Mouse (Mus musculus): ENCODE measurements around the gene Gucy2d. TPM values are rescaled to one million over a fixed set of nuclear protein-coding genes. Genes with fewer than 3 reads are reported as not detected.

The Gucy2d gene
- polyA plus RNA-seq, 1 experiment from 2014 or later = 2.2 TPM

DNA sequence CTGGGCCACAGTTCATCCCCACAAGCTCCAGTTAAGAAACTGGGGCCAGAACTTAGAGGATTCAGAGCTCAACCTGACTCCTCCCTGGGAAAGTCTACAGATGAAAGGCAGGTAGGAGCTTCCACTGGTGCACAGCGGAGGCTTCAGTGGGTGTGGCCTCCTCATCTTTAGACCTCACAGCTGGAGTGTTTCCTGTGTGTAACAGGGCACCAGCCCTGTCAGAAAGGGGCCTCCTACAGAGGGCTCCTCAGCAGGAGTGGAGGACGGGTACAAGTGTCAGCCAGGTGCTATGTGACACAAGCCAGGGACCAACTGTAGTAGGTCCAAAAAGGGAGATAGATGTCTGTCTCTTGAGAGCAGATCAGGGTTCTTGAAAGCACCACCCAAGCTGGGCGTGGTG, 73.0 kb downstream of the Gucy2d start:
- WGBS = 72% methylated on average over 3 of the region's 3 CpGs
- Histone ChIP-seq H3K4me3 (ENCODE audit: low read length) (no peak overlapping the region), H3K9ac (ENCODE audit: low read depth, low read length) (no peak overlapping the region), H3K27ac (ENCODE audit: low read length) (no peak overlapping the region), H3K4me1 (ENCODE audit: control insufficient read depth, insufficient read depth, low read length) (0 out of 2 replicates have a peak, but pooled peaks cover 5% of the 10 kb centered on the region), H3K4me2 (ENCODE audit: low read depth, low read length) (no peak overlapping the region), H3K27me3 (replicated peaks; ENCODE audit: control insufficient read depth, insufficient read depth, low read length) (no peaks in the 10 kb centered on the region), H3K36me3 (ENCODE audit: control insufficient read depth, insufficient read depth, low read length) (no peaks in the 10 kb centered on the region), H3K9me3 (ENCODE audit: control insufficient read depth, low read length) (no peaks in the 10 kb centered on the region)
- ATAC-seq = no peak

DNA sequence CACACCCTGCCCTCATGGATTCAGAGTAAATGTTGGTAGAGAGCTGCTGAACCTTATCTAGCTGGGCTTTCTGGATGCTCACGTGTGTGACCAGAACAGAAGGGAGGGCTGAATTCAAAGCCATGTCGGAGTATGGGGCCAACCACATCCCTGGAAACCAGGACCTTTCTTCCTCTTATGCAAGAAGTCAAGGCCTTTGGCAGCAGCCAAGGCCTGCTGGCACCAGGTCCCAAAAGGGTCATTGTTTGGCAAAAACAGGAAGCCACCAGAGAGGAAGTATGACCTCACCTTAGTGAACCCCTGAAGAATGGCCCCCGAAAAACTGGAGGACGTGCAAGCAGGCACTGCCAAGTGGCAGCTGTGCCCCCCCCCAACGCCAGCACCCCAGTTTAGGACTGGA, 82.4 kb downstream of the Gucy2d start:
- WGBS = 78% methylated on average over 5 of the region's 5 CpGs

DNA sequence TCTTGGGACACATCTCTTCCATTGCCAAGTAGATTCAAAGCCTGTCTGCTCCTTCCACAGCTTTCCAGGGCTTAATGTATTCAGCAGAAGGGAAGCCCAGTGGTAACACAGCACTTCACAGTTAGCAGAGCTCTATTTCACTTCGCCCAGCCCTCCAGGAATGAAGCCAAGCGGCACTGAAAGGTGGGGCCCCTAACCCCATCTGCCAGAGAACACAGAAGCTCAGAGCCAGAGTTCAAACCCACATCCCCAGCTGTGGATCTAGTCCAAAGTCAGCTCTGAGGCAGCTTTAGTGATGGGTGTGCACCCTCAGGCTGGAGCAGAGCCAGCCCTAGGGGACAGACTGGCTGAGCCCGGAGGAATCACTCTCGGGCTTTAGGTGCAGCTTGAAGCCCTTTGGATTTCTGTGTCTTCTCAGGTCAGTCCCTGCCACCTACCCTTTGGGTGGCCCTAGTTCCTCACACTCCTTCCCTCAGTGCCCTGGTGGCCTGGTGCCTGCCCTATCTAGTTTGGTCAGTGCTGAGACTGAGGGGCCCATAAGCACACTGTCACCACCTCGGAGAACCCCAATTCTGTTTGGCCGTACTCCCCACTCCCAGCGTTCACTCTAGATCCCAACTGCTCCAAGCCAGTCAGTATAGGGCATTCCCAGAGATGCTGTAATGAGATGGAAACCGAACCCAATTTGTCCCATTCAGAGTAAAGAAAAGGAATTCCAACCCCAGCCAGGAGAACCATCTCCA, 83.0 kb downstream of the Gucy2d start:
- no peaks in the 10 kb centered on the region for H3K27me3 ChIP-seq (replicated peaks; ENCODE audit: control insufficient read depth, insufficient read depth, low read length)
- peak; percentile 36 for ATAC-seq
- no peaks in the 10 kb centered on the region for H3K9me3 ChIP-seq (ENCODE audit: control insufficient read depth, low read length)
- peaks cover 27% of the 10 kb centered on the region for H3K4me1 ChIP-seq (ENCODE audit: control insufficient read depth, insufficient read depth, low read length)
- no peaks in the 10 kb centered on the region for H3K36me3 ChIP-seq (ENCODE audit: control insufficient read depth, insufficient read depth, low read length)
- H3K9ac ChIP-seq (ENCODE audit: low read depth, low read length) = no peak overlapping the region
- no peak overlapping the region for H3K4me3 ChIP-seq (ENCODE audit: low read length)
- 70% methylated on average over 8 of the region's 8 CpGs for WGBS
- H3K27ac ChIP-seq (ENCODE audit: low read length) = peak overlapping the region; percentile 75
- no peak overlapping the region for H3K4me2 ChIP-seq (ENCODE audit: low read depth, low read length)

More for the DNA sequence above, 82.4 kb downstream of the Gucy2d start:
- Histone ChIP-seq H3K4me2 (ENCODE audit: low read depth, low read length) (no peak overlapping the region), H3K4me3 (ENCODE audit: low read length) (no peak overlapping the region), H3K27ac (ENCODE audit: low read length) (peak overlapping the region; percentile 75; the same call in 1 of the 2 replicates), H3K9ac (ENCODE audit: low read depth, low read length) (no peak overlapping the region), H3K4me1 (ENCODE audit: control insufficient read depth, insufficient read depth, low read length) (peaks cover 27% of the 10 kb centered on the region), H3K9me3 (ENCODE audit: control insufficient read depth, low read length) (no peaks in the 10 kb centered on the region), H3K36me3 (ENCODE audit: control insufficient read depth, insufficient read depth, low read length) (no peaks in the 10 kb centered on the region), H3K27me3 (replicated peaks; ENCODE audit: control insufficient read depth, insufficient read depth, low read length) (no peaks in the 10 kb centered on the region)
- ATAC-seq = no peak

DNA sequence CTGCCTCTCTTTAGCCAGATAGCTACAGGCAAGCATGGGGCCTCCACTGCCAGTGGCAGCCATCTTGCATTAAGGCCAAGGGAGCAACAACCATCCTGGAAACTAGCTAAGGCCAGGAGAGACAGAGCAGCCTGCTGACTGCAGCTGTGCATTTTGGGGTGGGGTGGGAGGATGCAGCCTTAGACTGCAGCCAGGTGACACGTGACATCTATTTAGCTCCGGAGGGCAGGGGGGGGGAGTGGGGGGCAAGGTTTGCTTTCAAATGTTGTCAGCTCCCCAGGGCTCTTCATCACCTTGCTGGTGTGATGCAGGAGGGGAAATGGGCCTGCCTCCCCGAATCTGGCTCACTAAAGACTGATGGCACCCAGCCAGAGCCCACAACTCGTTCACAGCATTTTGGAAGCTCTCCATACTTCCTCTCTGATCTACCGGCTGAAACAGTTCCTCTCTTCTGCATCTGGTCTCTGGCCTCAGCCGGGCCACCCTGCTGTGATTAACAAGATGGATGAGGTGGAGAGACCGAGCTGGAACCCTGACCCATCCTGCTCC, 83.7 kb downstream of the Gucy2d start:
- no peak overlapping the region for H3K9ac ChIP-seq (ENCODE audit: low read depth, low read length)
- ATAC-seq = peak; percentile 79
- H3K4me2 ChIP-seq (ENCODE audit: low read depth, low read length) = no peak overlapping the region
- no peaks in the 10 kb centered on the region for H3K9me3 ChIP-seq (ENCODE audit: control insufficient read depth, low read length)
- H3K36me3 ChIP-seq (ENCODE audit: control insufficient read depth, insufficient read depth, low read length) = no peaks in the 10 kb centered on the region
- H3K4me3 ChIP-seq (ENCODE audit: low read length) = no peak overlapping the region
- peak overlapping the region; percentile 75 for H3K27ac ChIP-seq (ENCODE audit: low read length)
- H3K4me1 ChIP-seq (ENCODE audit: control insufficient read depth, insufficient read depth, low read length) = peaks cover 27% of the 10 kb centered on the region
- 10% methylated on average over 7 of the region's 7 CpGs for WGBS
- H3K27me3 ChIP-seq (replicated peaks; ENCODE audit: control insufficient read depth, insufficient read depth, low read length) = no peaks in the 10 kb centered on the region

DNA sequence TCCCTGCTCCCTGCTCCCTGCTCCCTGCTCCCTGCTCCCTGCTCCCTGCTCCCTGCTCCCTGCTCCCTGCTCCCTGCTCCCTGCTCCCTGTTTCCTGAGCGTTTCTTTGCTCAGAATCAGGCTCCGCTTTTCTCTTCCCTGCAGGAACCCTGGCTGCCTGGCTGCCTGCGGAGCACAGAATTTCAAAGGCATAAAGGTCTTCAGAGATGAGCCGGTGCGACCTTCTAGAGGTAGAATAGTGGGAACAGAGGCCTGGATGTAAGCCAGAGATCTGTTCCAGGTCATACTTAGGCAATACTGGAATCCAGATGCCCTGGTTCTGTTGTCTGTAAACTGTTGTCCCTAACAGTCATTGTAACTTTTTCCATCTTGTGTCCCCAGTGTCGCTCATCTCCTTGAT, 84.2 kb downstream of the Gucy2d start:
- H3K9ac ChIP-seq (ENCODE audit: low read depth, low read length) = no peak overlapping the region
- ATAC-seq = no peak
- no peak overlapping the region for H3K4me2 ChIP-seq (ENCODE audit: low read depth, low read length)

DNA sequence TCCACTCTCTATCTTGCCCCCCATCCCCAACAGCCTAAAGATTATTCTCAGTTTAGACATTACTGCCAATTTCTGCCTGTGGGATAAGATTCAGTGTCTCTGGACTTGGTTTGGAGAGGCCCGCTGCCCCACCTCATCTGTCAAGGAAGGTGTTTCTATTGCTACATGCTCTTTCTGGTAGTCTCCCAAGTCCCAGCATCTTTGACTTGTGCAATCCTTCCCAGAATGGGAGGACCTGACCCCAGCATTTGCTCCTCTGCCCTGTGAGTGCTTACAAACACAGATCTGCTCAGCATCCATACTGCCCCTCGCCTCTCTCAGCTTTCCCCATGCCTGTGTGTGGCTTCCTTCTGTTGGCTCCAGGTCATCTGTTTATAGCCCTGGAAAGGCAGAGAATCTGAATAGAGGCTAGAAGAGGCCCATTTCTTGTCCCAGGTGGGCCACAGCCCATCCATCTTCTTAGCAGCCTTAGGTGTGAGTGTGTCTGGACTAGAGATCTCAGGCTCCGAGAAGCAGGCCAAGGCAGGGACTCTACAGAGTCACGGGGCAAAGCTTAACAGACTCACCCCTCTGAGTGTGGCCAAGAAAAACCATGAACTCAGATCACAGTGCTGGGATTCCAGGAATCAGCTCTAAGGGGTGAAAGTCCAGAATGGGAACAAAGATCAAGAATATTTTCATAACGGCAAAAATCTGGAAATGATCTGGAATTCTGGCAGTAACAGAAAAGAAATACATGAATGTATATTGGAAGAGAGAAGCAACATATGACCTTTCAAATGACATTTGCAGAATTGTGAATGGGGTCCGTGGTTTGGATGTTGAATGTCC, 84.9 kb downstream of the Gucy2d start:
- no peak overlapping the region for H3K9ac ChIP-seq (ENCODE audit: low read depth, low read length)
- H3K4me1 ChIP-seq (ENCODE audit: control insufficient read depth, insufficient read depth, low read length) = peaks cover 27% of the 10 kb centered on the region
- H3K27me3 ChIP-seq (replicated peaks; ENCODE audit: control insufficient read depth, insufficient read depth, low read length) = no peaks in the 10 kb centered on the region
- H3K27ac ChIP-seq (ENCODE audit: low read length) = peak overlapping the region; percentile 75
- no peak for ATAC-seq
- H3K4me3 ChIP-seq (ENCODE audit: low read length) = no peak overlapping the region
- no peaks in the 10 kb centered on the region for H3K36me3 ChIP-seq (ENCODE audit: control insufficient read depth, insufficient read depth, low read length)
- H3K4me2 ChIP-seq (ENCODE audit: low read depth, low read length) = no peak overlapping the region
- no peaks in the 10 kb centered on the region for H3K9me3 ChIP-seq (ENCODE audit: control insufficient read depth, low read length)
- WGBS = 67% methylated on average over 6 of the region's 6 CpGs

More for the DNA sequence above, 84.2 kb downstream of the Gucy2d start:
- no peaks in the 10 kb centered on the region for H3K27me3 ChIP-seq (replicated peaks; ENCODE audit: control insufficient read depth, insufficient read depth, low read length)
- peaks cover 27% of the 10 kb centered on the region for H3K4me1 ChIP-seq (ENCODE audit: control insufficient read depth, insufficient read depth, low read length)
- H3K9me3 ChIP-seq (ENCODE audit: control insufficient read depth, low read length) = no peaks in the 10 kb centered on the region
- peak overlapping the region; percentile 75 for H3K27ac ChIP-seq (ENCODE audit: low read length)
- 35% methylated on average over 6 of the region's 6 CpGs for WGBS
- H3K36me3 ChIP-seq (ENCODE audit: control insufficient read depth, insufficient read depth, low read length) = no peaks in the 10 kb centered on the region
- no peak overlapping the region for H3K4me3 ChIP-seq (ENCODE audit: low read length)

Other genes with a start within 250 kb of the Gucy2d start
- gene B3gnt6, start 240.9 kb upstream of the Gucy2d start, polyA plus RNA-seq (2015; fragmentation: Nextera tagmentation; extraction: Ambion mirVana) = 0.15 TPM in 1 of 2 replicates, not detected in the other
- 17.1 and 20.5 TPM in 2 replicates for gene Acer3, start 119.2 kb upstream of the Gucy2d start, polyA plus RNA-seq (2015; fragmentation: Nextera tagmentation; extraction: Ambion mirVana)
- gene Tsku, start 79.1 kb upstream of the Gucy2d start, polyA plus RNA-seq (2015; fragmentation: Nextera tagmentation; extraction: Ambion mirVana) = 6.2 and 7.5 TPM in 2 replicates
- gene Lrrc32, start 48.9 kb downstream of the Gucy2d start, polyA plus RNA-seq (2015; fragmentation: Nextera tagmentation; extraction: Ambion mirVana) = 11.3 and 13.7 TPM in 2 replicates
- 14.6 and 16.3 TPM in 2 replicates for gene Emsy, start 216.4 kb downstream of the Gucy2d start, polyA plus RNA-seq (2015; fragmentation: Nextera tagmentation; extraction: Ambion mirVana)